Mouse (Mus musculus): ENCODE measurements around the gene Ifit1bl2. TPM values are rescaled to one million over a fixed set of nuclear protein-coding genes. Genes with fewer than 3 reads are reported as not detected.
"Not testable (repeated sequence)": the region's sequence is repeated elsewhere in the genome, so short reads cannot be mapped to it uniquely, and the experiment has no call there.

The Ifit1bl2 gene
- polyA plus RNA-seq, 1 experiment from 2014 or later, result not detected

- Histone ChIP-seq H3K4me1 (ENCODE audit: control insufficient read depth, insufficient read depth, low read length) (no peaks in the 10 kb centered on the region), H3K9ac (replicated peaks; ENCODE audit: low read depth, low read length) (no peak overlapping the region), H3K4me3 (ENCODE audit: low read depth, low read length) (no peak overlapping the region), H3K9me3 (ENCODE audit: control insufficient read depth, low read depth, low read length) (no peaks in the 10 kb centered on the region), H3K27ac (ENCODE audit: low read length) (no peak overlapping the region), H3K27me3 (ENCODE audit: control insufficient read depth, insufficient read depth, low read length) (no peaks in the 10 kb centered on the region), H3K36me3 (ENCODE audit: control insufficient read depth, insufficient read depth, low read length) (no peaks in the 10 kb centered on the region), H3K4me2 (replicated peaks; ENCODE audit: low read depth, low read length) (no peak overlapping the region)
- ATAC-seq (ENCODE audit: insufficient number of reproducible peaks, insufficient read depth, low FRiP score, low read depth), result no peak
Measured at GRCm38 (mm10) chr19:34631487-34631886, 9.1 kb downstream of the Ifit1bl2 start.

GRCm38 (mm10) chr19:34627496-34627895, 13.0 kb downstream of the Ifit1bl2 start:
- ATAC-seq (ENCODE audit: insufficient number of reproducible peaks, insufficient read depth, low FRiP score, low read depth), result no peak
- 60% methylated on average over 2 of the region's 2 CpGs for WGBS

GRCm38 (mm10) chr19:34624663-34625062, 15.9 kb downstream of the Ifit1bl2 start:
- Histone ChIP-seq H3K4me3 (ENCODE audit: low read depth, low read length) (no peak overlapping the region), H3K36me3 (ENCODE audit: control insufficient read depth, insufficient read depth, low read length) (no peaks in the 10 kb centered on the region), H3K27me3 (ENCODE audit: control insufficient read depth, insufficient read depth, low read length) (no peaks in the 10 kb centered on the region), H3K9ac (replicated peaks; ENCODE audit: low read depth, low read length) (no peak overlapping the region), H3K4me2 (replicated peaks; ENCODE audit: low read depth, low read length) (no peak overlapping the region), H3K4me1 (ENCODE audit: control insufficient read depth, insufficient read depth, low read length) (no peaks in the 10 kb centered on the region), H3K27ac (ENCODE audit: low read length) (no peak overlapping the region), H3K9me3 (ENCODE audit: control insufficient read depth, low read depth, low read length) (no peaks in the 10 kb centered on the region)
- WGBS, result 81% methylated on average over 4 of the region's 4 CpGs
- ATAC-seq (ENCODE audit: insufficient number of reproducible peaks, insufficient read depth, low FRiP score, low read depth), result no peak

More at GRCm38 (mm10) chr19:34627496-34627895, 13.0 kb downstream of the Ifit1bl2 start:
- H3K36me3 ChIP-seq (ENCODE audit: control insufficient read depth, insufficient read depth, low read length), result no peaks in the 10 kb centered on the region
- no peak overlapping the region for H3K4me3 ChIP-seq (ENCODE audit: low read depth, low read length)
- H3K27ac ChIP-seq (ENCODE audit: low read length), result no peak overlapping the region
- H3K4me2 ChIP-seq (replicated peaks; ENCODE audit: low read depth, low read length), result no peak overlapping the region
- H3K27me3 ChIP-seq (ENCODE audit: control insufficient read depth, insufficient read depth, low read length), result no peaks in the 10 kb centered on the region
- H3K9ac ChIP-seq (replicated peaks; ENCODE audit: low read depth, low read length), result no peak overlapping the region
- H3K9me3 ChIP-seq (ENCODE audit: control insufficient read depth, low read depth, low read length), result no peaks in the 10 kb centered on the region
- H3K4me1 ChIP-seq (ENCODE audit: control insufficient read depth, insufficient read depth, low read length), result no peaks in the 10 kb centered on the region

GRCm38 (mm10) chr19:34623781-34624180, 16.8 kb downstream of the Ifit1bl2 start:
- no peak overlapping the region for H3K27ac ChIP-seq (ENCODE audit: low read length)
- no peak overlapping the region for H3K9ac ChIP-seq (replicated peaks; ENCODE audit: low read depth, low read length)
- no peaks in the 10 kb centered on the region for H3K9me3 ChIP-seq (ENCODE audit: control insufficient read depth, low read depth, low read length)
- ATAC-seq (ENCODE audit: insufficient number of reproducible peaks, insufficient read depth, low FRiP score, low read depth), result no peak
- no peaks in the 10 kb centered on the region for H3K27me3 ChIP-seq (ENCODE audit: control insufficient read depth, insufficient read depth, low read length)
- no peak overlapping the region for H3K4me2 ChIP-seq (replicated peaks; ENCODE audit: low read depth, low read length)
- 90% methylated on average over 6 of the region's 6 CpGs for WGBS
- H3K4me1 ChIP-seq (ENCODE audit: control insufficient read depth, insufficient read depth, low read length), result no peaks in the 10 kb centered on the region
- no peaks in the 10 kb centered on the region for H3K36me3 ChIP-seq (ENCODE audit: control insufficient read depth, insufficient read depth, low read length)
- no peak overlapping the region for H3K4me3 ChIP-seq (ENCODE audit: low read depth, low read length)

- 83% methylated on average over 5 of the region's 5 CpGs for WGBS
Measured at GRCm38 (mm10) chr19:34620871-34621270, 19.7 kb downstream of the Ifit1bl2 start.

GRCm38 (mm10) chr19:34612243-34613001, 28.1 kb downstream of the Ifit1bl2 start:
- not testable (repeated sequence) for H3K4me2 ChIP-seq (replicated peaks; ENCODE audit: low read depth, low read length); H3K36me3 ChIP-seq (ENCODE audit: control insufficient read depth, insufficient read depth, low read length); H3K4me3 ChIP-seq (ENCODE audit: low read depth, low read length); H3K4me1 ChIP-seq (ENCODE audit: control insufficient read depth, insufficient read depth, low read length); ATAC-seq (ENCODE audit: insufficient number of reproducible peaks, insufficient read depth, low FRiP score, low read depth); H3K27me3 ChIP-seq (ENCODE audit: control insufficient read depth, insufficient read depth, low read length); H3K27ac ChIP-seq (ENCODE audit: low read length); H3K9me3 ChIP-seq (ENCODE audit: control insufficient read depth, low read depth, low read length); H3K9ac ChIP-seq (replicated peaks; ENCODE audit: low read depth, low read length)
- WGBS, result 78% methylated on average over 4 of the region's 11 CpGs

More at GRCm38 (mm10) chr19:34620871-34621270, 19.7 kb downstream of the Ifit1bl2 start:
- H3K36me3 ChIP-seq (ENCODE audit: control insufficient read depth, insufficient read depth, low read length), result no peaks in the 10 kb centered on the region
- no peak overlapping the region for H3K27ac ChIP-seq (ENCODE audit: low read length)
- no peak overlapping the region for H3K4me2 ChIP-seq (replicated peaks; ENCODE audit: low read depth, low read length)
- ATAC-seq (ENCODE audit: insufficient number of reproducible peaks, insufficient read depth, low FRiP score, low read depth), result no peak
- no peaks in the 10 kb centered on the region for H3K9me3 ChIP-seq (ENCODE audit: control insufficient read depth, low read depth, low read length)
- no peaks in the 10 kb centered on the region for H3K27me3 ChIP-seq (ENCODE audit: control insufficient read depth, insufficient read depth, low read length)
- no peaks in the 10 kb centered on the region for H3K4me1 ChIP-seq (ENCODE audit: control insufficient read depth, insufficient read depth, low read length)
- H3K9ac ChIP-seq (replicated peaks; ENCODE audit: low read depth, low read length), result no peak overlapping the region
- no peak overlapping the region for H3K4me3 ChIP-seq (ENCODE audit: low read depth, low read length)

- not testable (repeated sequence) for H3K27ac ChIP-seq (ENCODE audit: low read length)
Measured at GRCm38 (mm10) chr19:34610118-34610517, 30.4 kb downstream of the Ifit1bl2 start.

GRCm38 (mm10) chr19:34607237-34608051, 33.1 kb downstream of the Ifit1bl2 start, which contains the start of gene Ifit3b:
TSS of gene Ifit3b (plus strand) at chr19:34607970.
- peak; percentile 56; the same call in 1 of the 2 replicates for ATAC-seq (ENCODE audit: insufficient number of reproducible peaks, insufficient read depth, low FRiP score, low read depth)
- not testable (repeated sequence) for H3K27ac ChIP-seq (ENCODE audit: low read length); H3K27me3 ChIP-seq (ENCODE audit: control insufficient read depth, insufficient read depth, low read length); H3K9ac ChIP-seq (replicated peaks; ENCODE audit: low read depth, low read length); H3K4me1 ChIP-seq (ENCODE audit: control insufficient read depth, insufficient read depth, low read length); H3K9me3 ChIP-seq (ENCODE audit: control insufficient read depth, low read depth, low read length); H3K4me2 ChIP-seq (replicated peaks; ENCODE audit: low read depth, low read length); H3K4me3 ChIP-seq (ENCODE audit: low read depth, low read length); H3K36me3 ChIP-seq (ENCODE audit: control insufficient read depth, insufficient read depth, low read length)
- WGBS, result 42% methylated on average over 4 of the region's 4 CpGs

More at GRCm38 (mm10) chr19:34610118-34610517, 30.4 kb downstream of the Ifit1bl2 start:
- 73% methylated on average over 3 of the region's 3 CpGs for WGBS
- not testable (repeated sequence) for ATAC-seq (ENCODE audit: insufficient number of reproducible peaks, insufficient read depth, low FRiP score, low read depth); H3K4me3 ChIP-seq (ENCODE audit: low read depth, low read length); H3K27me3 ChIP-seq (ENCODE audit: control insufficient read depth, insufficient read depth, low read length); H3K9me3 ChIP-seq (ENCODE audit: control insufficient read depth, low read depth, low read length); H3K9ac ChIP-seq (replicated peaks; ENCODE audit: low read depth, low read length); H3K36me3 ChIP-seq (ENCODE audit: control insufficient read depth, insufficient read depth, low read length); H3K4me1 ChIP-seq (ENCODE audit: control insufficient read depth, insufficient read depth, low read length); H3K4me2 ChIP-seq (replicated peaks; ENCODE audit: low read depth, low read length)
